Mouse (Mus musculus): Measurements from ENCODE around the gene Ccdc38. TPM values are rescaled to one million over a fixed set of nuclear protein-coding genes. Genes with fewer than 3 reads are reported as not detected.
A peak's percentile ranks its signal among the peaks of the same experiment; 100 is the strongest.

The Ccdc38 gene
- polyA plus RNA-seq, 1 experiment from 2014 or later: 0.45 TPM

GRCm38 (mm10) chr10:93518186-93518585 lies 22.2 kb upstream of the Ccdc38 start:
- no peaks in the 10 kb centered on the region for H3K27me3 ChIP-seq (ENCODE audit: control insufficient read depth, insufficient read depth, low read length)
- no peaks in the 10 kb centered on the region for H3K36me3 ChIP-seq (ENCODE audit: control insufficient read depth, insufficient read depth, low read length)
- no peak overlapping the region for H3K9ac ChIP-seq (ENCODE audit: low read length)
- no peak overlapping the region for H3K27ac ChIP-seq (ENCODE audit: low read depth, low read length)
- DNase-seq (ENCODE audit: low spot score): no peak
- no peaks in the 10 kb centered on the region for H3K9me3 ChIP-seq (ENCODE audit: control insufficient read depth, low read length)
- H3K4me3 ChIP-seq (ENCODE audit: low read depth, low read length): no peak overlapping the region
- no peak overlapping the region for H3K4me2 ChIP-seq (ENCODE audit: low read depth, low read length, severe bottlenecking)
- H3K4me1 ChIP-seq (replicated peaks; ENCODE audit: control insufficient read depth, insufficient read depth, low read length): no peaks in the 10 kb centered on the region
- 89% methylated on average over 4 of the region's 4 CpGs for WGBS
- ATAC-seq (replicated peaks; ENCODE audit: low FRiP score): no peak

DNA sequence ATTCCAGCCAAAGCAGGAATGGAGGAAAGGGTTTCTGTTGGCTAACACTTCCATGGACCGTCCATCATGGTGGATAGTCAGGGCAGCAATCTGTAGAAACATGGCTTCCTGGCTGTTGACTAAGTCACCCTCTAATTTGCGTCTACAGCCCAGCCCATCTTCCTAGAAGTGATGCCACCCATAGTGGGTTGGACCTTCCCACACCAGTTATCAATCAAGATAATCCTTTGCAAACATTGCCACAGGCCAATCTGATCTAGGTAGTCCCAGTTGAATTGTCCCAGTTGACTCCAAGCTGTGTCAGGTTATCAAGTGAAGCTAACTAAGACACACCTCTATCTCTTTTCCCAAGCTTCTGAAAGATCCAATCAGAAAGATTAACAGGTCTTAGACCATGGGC lies 21.8 kb upstream of the Ccdc38 start:
- no peak overlapping the region for H3K27ac ChIP-seq (ENCODE audit: low read depth, low read length)
- H3K36me3 ChIP-seq (ENCODE audit: control insufficient read depth, insufficient read depth, low read length): no peaks in the 10 kb centered on the region
- H3K4me1 ChIP-seq (replicated peaks; ENCODE audit: control insufficient read depth, insufficient read depth, low read length): no peaks in the 10 kb centered on the region
- no peak overlapping the region for H3K9ac ChIP-seq (ENCODE audit: low read length)
- H3K4me2 ChIP-seq (ENCODE audit: low read depth, low read length, severe bottlenecking): no peak overlapping the region
- WGBS: 88% methylated on average over 2 of the region's 2 CpGs
- no peaks in the 10 kb centered on the region for H3K9me3 ChIP-seq (ENCODE audit: control insufficient read depth, low read length)
- no peaks in the 10 kb centered on the region for H3K27me3 ChIP-seq (ENCODE audit: control insufficient read depth, insufficient read depth, low read length)
- no peak overlapping the region for H3K4me3 ChIP-seq (ENCODE audit: low read depth, low read length)
- DNase-seq (ENCODE audit: low spot score) (no peak), ATAC-seq (replicated peaks; ENCODE audit: low FRiP score) (no peak)

- no peak overlapping the region for H3K4me3 ChIP-seq (ENCODE audit: low read depth, low read length)
- H3K4me1 ChIP-seq (replicated peaks; ENCODE audit: control insufficient read depth, insufficient read depth, low read length): no peaks in the 10 kb centered on the region
- no peaks in the 10 kb centered on the region for H3K9me3 ChIP-seq (ENCODE audit: control insufficient read depth, low read length)
- no peak for DNase-seq (ENCODE audit: low spot score)
- no peak for ATAC-seq (replicated peaks; ENCODE audit: low FRiP score)
- 92% methylated on average over 8 of the region's 8 CpGs for WGBS
- H3K36me3 ChIP-seq (ENCODE audit: control insufficient read depth, insufficient read depth, low read length): no peaks in the 10 kb centered on the region
- H3K9ac ChIP-seq (ENCODE audit: low read length): no peak overlapping the region
- H3K27me3 ChIP-seq (ENCODE audit: control insufficient read depth, insufficient read depth, low read length): no peaks in the 10 kb centered on the region
- H3K4me2 ChIP-seq (ENCODE audit: low read depth, low read length, severe bottlenecking): no peak overlapping the region
- H3K27ac ChIP-seq (ENCODE audit: low read depth, low read length): no peak overlapping the region
Observed at GRCm38 (mm10) chr10:93519159-93519558, 21.3 kb upstream of the Ccdc38 start.

DNA sequence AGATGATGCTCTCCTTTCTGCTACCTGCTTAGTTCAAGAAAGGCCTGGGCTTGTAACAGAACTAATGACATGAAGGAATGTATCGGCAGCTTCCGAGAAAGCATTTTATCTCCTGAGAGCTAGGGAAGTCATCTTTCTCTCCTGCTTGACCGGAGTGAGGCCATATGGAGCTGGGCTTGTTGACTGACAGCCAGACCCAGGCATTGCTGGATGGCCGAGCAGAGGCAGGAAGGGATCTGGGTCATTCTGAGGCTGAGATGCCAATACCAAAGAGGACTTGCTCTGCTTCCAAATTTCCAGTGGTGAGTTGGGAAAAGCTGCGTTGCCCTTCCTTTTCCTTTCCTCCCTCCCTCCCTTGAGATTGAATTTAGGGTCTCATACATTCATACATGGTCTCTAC lies 20.7 kb upstream of the Ccdc38 start:
- Histone ChIP-seq H3K4me2 (ENCODE audit: low read depth, low read length, severe bottlenecking) (no peak overlapping the region), H3K4me1 (replicated peaks; ENCODE audit: control insufficient read depth, insufficient read depth, low read length) (no peaks in the 10 kb centered on the region), H3K27ac (ENCODE audit: low read depth, low read length) (no peak overlapping the region), H3K4me3 (ENCODE audit: low read depth, low read length) (no peak overlapping the region), H3K9ac (ENCODE audit: low read length) (no peak overlapping the region), H3K9me3 (ENCODE audit: control insufficient read depth, low read length) (no peaks in the 10 kb centered on the region), H3K27me3 (ENCODE audit: control insufficient read depth, insufficient read depth, low read length) (no peaks in the 10 kb centered on the region), H3K36me3 (ENCODE audit: control insufficient read depth, insufficient read depth, low read length) (no peaks in the 10 kb centered on the region)
- ATAC-seq (replicated peaks; ENCODE audit: low FRiP score): no peak
- no peak for DNase-seq (ENCODE audit: low spot score)
- 91% methylated on average over 5 of the region's 5 CpGs for WGBS

DNA sequence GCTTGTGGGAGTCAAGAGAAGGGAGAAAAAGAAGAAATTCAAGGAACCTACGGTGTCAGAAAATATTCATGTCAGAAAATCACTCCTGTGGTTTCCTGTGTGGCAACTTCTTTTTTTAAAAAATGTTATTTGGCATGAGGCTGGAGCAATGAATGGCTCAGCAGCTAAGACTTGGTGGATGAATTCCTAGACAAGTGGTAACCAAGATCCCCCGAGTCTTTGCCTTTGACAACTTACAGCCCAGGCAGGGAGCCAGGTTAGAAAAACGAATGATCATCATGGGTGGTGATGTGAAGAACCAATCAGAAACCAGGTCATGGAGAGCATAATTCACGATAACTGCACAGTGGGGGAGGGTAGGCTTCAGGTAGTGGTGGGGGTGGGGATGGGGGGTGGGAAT lies 19.4 kb upstream of the Ccdc38 start:
- no peak overlapping the region for H3K9ac ChIP-seq (ENCODE audit: low read length)
- WGBS: 82% methylated on average over 4 of the region's 4 CpGs
- no peaks in the 10 kb centered on the region for H3K4me1 ChIP-seq (replicated peaks; ENCODE audit: control insufficient read depth, insufficient read depth, low read length)
- no peak overlapping the region for H3K4me2 ChIP-seq (ENCODE audit: low read depth, low read length, severe bottlenecking)
- H3K36me3 ChIP-seq (ENCODE audit: control insufficient read depth, insufficient read depth, low read length): no peaks in the 10 kb centered on the region
- DNase-seq (ENCODE audit: low spot score) (no peak), ATAC-seq (replicated peaks; ENCODE audit: low FRiP score) (no peak)
- no peaks in the 10 kb centered on the region for H3K27me3 ChIP-seq (ENCODE audit: control insufficient read depth, insufficient read depth, low read length)
- H3K9me3 ChIP-seq (ENCODE audit: control insufficient read depth, low read length): no peaks in the 10 kb centered on the region
- H3K4me3 ChIP-seq (ENCODE audit: low read depth, low read length): no peak overlapping the region
- H3K27ac ChIP-seq (ENCODE audit: low read depth, low read length): no peak overlapping the region

- WGBS: 93% methylated on average over 1 of the region's 1 CpGs
- Histone ChIP-seq H3K4me3 (ENCODE audit: low read depth, low read length) (no peak overlapping the region), H3K4me2 (ENCODE audit: low read depth, low read length, severe bottlenecking) (no peak overlapping the region), H3K27ac (ENCODE audit: low read depth, low read length) (no peak overlapping the region), H3K27me3 (ENCODE audit: control insufficient read depth, insufficient read depth, low read length) (no peaks in the 10 kb centered on the region), H3K9me3 (ENCODE audit: control insufficient read depth, low read length) (no peaks in the 10 kb centered on the region), H3K36me3 (ENCODE audit: control insufficient read depth, insufficient read depth, low read length) (no peaks in the 10 kb centered on the region), H3K9ac (ENCODE audit: low read length) (no peak overlapping the region), H3K4me1 (replicated peaks; ENCODE audit: control insufficient read depth, insufficient read depth, low read length) (no peaks in the 10 kb centered on the region)
- no peak for ATAC-seq (replicated peaks; ENCODE audit: low FRiP score)
- DNase-seq (ENCODE audit: low spot score): no peak
Observed at GRCm38 (mm10) chr10:93525329-93525728, 15.1 kb upstream of the Ccdc38 start.

GRCm38 (mm10) chr10:93538287-93538686 lies 2.1 kb upstream of the Ccdc38 start:
- no peak overlapping the region for H3K9ac ChIP-seq (ENCODE audit: low read length)
- no peak overlapping the region for H3K4me2 ChIP-seq (ENCODE audit: low read depth, low read length, severe bottlenecking)
- DNase-seq (ENCODE audit: low spot score) (no peak), ATAC-seq (replicated peaks; ENCODE audit: low FRiP score) (no peak)
- no peaks in the 10 kb centered on the region; the same call in 1 of the 2 replicates for H3K27me3 ChIP-seq (ENCODE audit: control insufficient read depth, insufficient read depth, low read length)
- H3K27ac ChIP-seq (ENCODE audit: low read depth, low read length): no peak overlapping the region
- H3K4me1 ChIP-seq (replicated peaks; ENCODE audit: control insufficient read depth, insufficient read depth, low read length): no peaks in the 10 kb centered on the region; the same call in 1 of the 2 replicates
- no peaks in the 10 kb centered on the region for H3K9me3 ChIP-seq (ENCODE audit: control insufficient read depth, low read length)
- H3K4me3 ChIP-seq (ENCODE audit: low read depth, low read length): no peak overlapping the region
- 96% methylated on average over 2 of the region's 2 CpGs for WGBS
- H3K36me3 ChIP-seq (ENCODE audit: control insufficient read depth, insufficient read depth, low read length): no peaks in the 10 kb centered on the region

DNA sequence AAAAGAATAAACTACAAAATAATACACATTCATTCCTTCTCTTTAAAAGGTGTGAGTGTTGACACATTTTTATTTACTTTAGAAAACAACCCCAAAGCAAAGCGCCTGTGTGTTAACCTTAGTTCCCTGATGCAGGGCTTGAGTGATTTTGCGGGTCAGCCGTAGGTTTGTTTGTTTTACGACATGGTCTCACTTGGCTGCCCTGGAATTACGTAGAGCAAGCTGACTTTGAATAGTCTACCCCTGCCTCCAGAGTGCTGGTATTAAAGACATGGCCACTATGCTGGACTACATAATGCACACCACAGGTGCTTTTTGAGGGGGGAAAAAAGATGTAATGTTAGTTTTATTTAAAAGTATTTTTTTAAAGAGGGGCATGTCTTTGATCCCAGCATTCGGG lies 1.6 kb upstream of the Ccdc38 start:
- 77% methylated on average over 6 of the region's 6 CpGs for WGBS
- Histone ChIP-seq H3K4me3 (ENCODE audit: low read depth, low read length) (no peak overlapping the region), H3K27ac (ENCODE audit: low read depth, low read length) (no peak overlapping the region), H3K9me3 (ENCODE audit: control insufficient read depth, low read length) (no peaks in the 10 kb centered on the region), H3K27me3 (ENCODE audit: control insufficient read depth, insufficient read depth, low read length) (no peaks in the 10 kb centered on the region; the same call in 1 of the 2 replicates), H3K9ac (ENCODE audit: low read length) (no peak overlapping the region), H3K4me1 (replicated peaks; ENCODE audit: control insufficient read depth, insufficient read depth, low read length) (no peaks in the 10 kb centered on the region; the same call in 1 of the 2 replicates), H3K36me3 (ENCODE audit: control insufficient read depth, insufficient read depth, low read length) (no peaks in the 10 kb centered on the region), H3K4me2 (ENCODE audit: low read depth, low read length, severe bottlenecking) (no peak overlapping the region)
- ATAC-seq (replicated peaks; ENCODE audit: low FRiP score): no peak
- no peak for DNase-seq (ENCODE audit: low spot score)

- Histone ChIP-seq H3K9me3 (ENCODE audit: control insufficient read depth, low read length) (no peaks in the 10 kb centered on the region), H3K36me3 (ENCODE audit: control insufficient read depth, insufficient read depth, low read length) (no peaks in the 10 kb centered on the region), H3K4me3 (ENCODE audit: low read depth, low read length) (peak within 1 kb of the TSS; percentile 30), H3K4me2 (ENCODE audit: low read depth, low read length, severe bottlenecking) (peak within 1 kb of the TSS; percentile 70), H3K9ac (ENCODE audit: low read length) (peak within 1 kb of the TSS; percentile 53), H3K4me1 (replicated peaks; ENCODE audit: control insufficient read depth, insufficient read depth, low read length) (no peaks in the 10 kb centered on the region; the same call in 1 of the 2 replicates), H3K27me3 (ENCODE audit: control insufficient read depth, insufficient read depth, low read length) (no peaks in the 10 kb centered on the region; the same call in 1 of the 2 replicates), H3K27ac (ENCODE audit: low read depth, low read length) (no peak within 1 kb of the TSS)
- ATAC-seq (replicated peaks; ENCODE audit: low FRiP score): peak; percentile 95
- peak; percentile 92 for DNase-seq (ENCODE audit: low spot score)
- WGBS: 6% methylated on average over 35 of the region's 35 CpGs
Observed at GRCm38 (mm10) chr10:93539775-93540430, 529 bp upstream of the Ccdc38 start, which contains the start of gene Amdhd1. Amdhd1 (minus strand) TSS chr10:93540033.

Data from forebrain, embryonic 11.5 days (tissue).